Mouse (Mus musculus): ENCODE data around the gene Sept12. TPM values are rescaled to one million over a fixed set of nuclear protein-coding genes. Genes with fewer than 3 reads are reported as not detected.

The Sept12 gene
- polyA plus RNA-seq, 1 experiment from 2014 or later: not detected

- 88% methylated on average over 8 of the region's 8 CpGs for WGBS
- no peak overlapping the region for H3K4me2 ChIP-seq (replicated peaks; ENCODE audit: low read depth)
- no peak overlapping the region for H3K4me3 ChIP-seq (ENCODE audit: low read depth, low read length)
- H3K9me3 ChIP-seq (ENCODE audit: control insufficient read depth): no peaks in the 10 kb centered on the region
- no peak overlapping the region for H3K27ac ChIP-seq (ENCODE audit: low read depth, low read length)
- peaks cover 2% of the 10 kb centered on the region for H3K4me1 ChIP-seq (replicated peaks; ENCODE audit: control insufficient read depth, insufficient read depth, low read length)
- H3K36me3 ChIP-seq (ENCODE audit: control insufficient read depth, insufficient read depth): peaks cover 70% of the 10 kb centered on the region
- no peak for TF ChIP-seq CTCF (IDR thresholded peaks at IDR 0.05; ENCODE audit: low read depth)
- ATAC-seq: no peak
- no peak overlapping the region for H3K9ac ChIP-seq (ENCODE audit: low read depth, low read length)
- no peaks in the 10 kb centered on the region for H3K27me3 ChIP-seq (replicated peaks; ENCODE audit: control insufficient read depth, insufficient read depth, low read length)
These were observed 60.1 kb downstream of the Sept12 start for GRCm38 (mm10) chr16:4937351-4938190.

Other genes starting within 250 kb of the Sept12 start
- 68.0 and 75.2 TPM in 2 replicates for gene Cdip1, start 207.6 kb downstream of the Sept12 start, polyA plus RNA-seq (2015; fragmentation: Nextera tagmentation; extraction: Ambion mirVana)
- gene 4930562C15Rik, start 162.4 kb downstream of the Sept12 start, polyA plus RNA-seq (2015; fragmentation: Nextera tagmentation; extraction: Ambion mirVana): not detected in 2 replicates
- 22.9 and 24.9 TPM in 2 replicates for gene Ubald1, start 117.5 kb downstream of the Sept12 start, polyA plus RNA-seq (2015; fragmentation: Nextera tagmentation; extraction: Ambion mirVana)
- 57.8 and 62.8 TPM in 2 replicates for gene Mgrn1, start 111.6 kb downstream of the Sept12 start, polyA plus RNA-seq (2015; fragmentation: Nextera tagmentation; extraction: Ambion mirVana)
- 77.7 and 79.5 TPM in 2 replicates for gene Nudt16l1, start 59.1 kb downstream of the Sept12 start, polyA plus RNA-seq (2015; fragmentation: Nextera tagmentation; extraction: Ambion mirVana)
- 17.7 and 18.0 TPM in 2 replicates for gene Anks3, start 33.6 kb downstream of the Sept12 start, polyA plus RNA-seq (2015; fragmentation: Nextera tagmentation; extraction: Ambion mirVana)
- gene Smim22, start 9.4 kb upstream of the Sept12 start, polyA plus RNA-seq (2015; fragmentation: Nextera tagmentation; extraction: Ambion mirVana): 329 and 375 TPM in 2 replicates
- 21.8 and 25.3 TPM in 2 replicates for gene Rogdi, start 15.7 kb upstream of the Sept12 start, polyA plus RNA-seq (2015; fragmentation: Nextera tagmentation; extraction: Ambion mirVana)
- 65.3 and 69.7 TPM in 2 replicates for gene Glyr1, start 52.0 kb upstream of the Sept12 start, polyA plus RNA-seq (2015; fragmentation: Nextera tagmentation; extraction: Ambion mirVana)
- 14.7 and 16.7 TPM in 2 replicates for gene Ubn1, start 52.2 kb upstream of the Sept12 start, polyA plus RNA-seq (2015; fragmentation: Nextera tagmentation; extraction: Ambion mirVana)
- gene Ppl, start 134.6 kb upstream of the Sept12 start, polyA plus RNA-seq (2015; fragmentation: Nextera tagmentation; extraction: Ambion mirVana): 0.69 and 0.86 TPM in 2 replicates
- not detected in 2 replicates for gene Sec14l5, start 149.3 kb upstream of the Sept12 start, polyA plus RNA-seq (2015; fragmentation: Nextera tagmentation; extraction: Ambion mirVana)
- 19.6 and 20.6 TPM in 2 replicates for gene Nagpa, start 206.2 kb upstream of the Sept12 start, polyA plus RNA-seq (2015; fragmentation: Nextera tagmentation; extraction: Ambion mirVana)
- gene AU021092, start 224.4 kb upstream of the Sept12 start, polyA plus RNA-seq (2015; fragmentation: Nextera tagmentation; extraction: Ambion mirVana): 3.9 and 4.0 TPM in 2 replicates
- gene Alg1, start 235.8 kb upstream of the Sept12 start, polyA plus RNA-seq (2015; fragmentation: Nextera tagmentation; extraction: Ambion mirVana): 26.2 and 26.9 TPM in 2 replicates

Measured in intestine, postnatal 0 days (tissue).